Mouse (Mus musculus) ES-Bruce4 (cell line): ENCODE measurements around the gene Fbxl8. TPM values are rescaled to one million over a fixed set of nuclear protein-coding genes. Genes with fewer than 3 reads are reported as not detected.

Experiments used
- H3K27ac ChIP-seq: 2 replicates; pipeline ENCODE4 v1.5.1; 2012; ENCODE audit warnings: low read length, inconsistent platforms; ENCODE audit not compliant: insufficient read depth
- H3K27me3 ChIP-seq: 2 replicates; pipeline ENCODE4 v1.6.1; 2012; ENCODE audit warnings: mild to moderate bottlenecking, low read length, inconsistent platforms; ENCODE audit not compliant: control insufficient read depth, poor library complexity, insufficient read depth, severe bottlenecking
- H3K36me3 ChIP-seq: 2 replicates; pipeline ENCODE4 v1.6.1; 2012; ENCODE audit warnings: inconsistent platforms, mild to moderate bottlenecking, low read length, moderate library complexity; ENCODE audit not compliant: control insufficient read depth, poor library complexity, insufficient read depth, severe bottlenecking
- H3K4me1 ChIP-seq: one replicate; pipeline ENCODE4 v1.8.1; 2011; ENCODE audit warnings: low read length; ENCODE audit not compliant: control insufficient read depth, insufficient read depth
- H3K4me3 ChIP-seq: 2 replicates; pipeline ENCODE4 v1.5.1; 2011; ENCODE audit warnings: low read depth, mild to moderate bottlenecking, low read length
- H3K9ac ChIP-seq: 2 replicates; pipeline ENCODE4 v1.6.1; 2012; ENCODE audit warnings: low read depth, mild to moderate bottlenecking, inconsistent platforms; ENCODE audit not compliant: poor library complexity, severe bottlenecking
- H3K9me3 ChIP-seq: replicated peaks from 2 replicates; pipeline ENCODE4 v1.6.1; 2012; ENCODE audit warnings: mild to moderate bottlenecking, low read length, inconsistent platforms; ENCODE audit not compliant: control insufficient read depth, poor library complexity, insufficient read depth, severe bottlenecking
- CTCF ChIP-seq: IDR thresholded peaks from one replicate; pipeline ENCODE4 v1.8.1; 2011; ENCODE audit warnings: low read depth, low read length
- EP300 ChIP-seq: IDR thresholded peaks from 2 replicates; pipeline ENCODE4 v1.6.1; 2011; ENCODE audit warnings: low read depth, low read length; ENCODE audit not compliant: insufficient read depth
- POLR2A ChIP-seq: IDR thresholded peaks from one replicate; pipeline ENCODE4 v1.8.1; 2011; ENCODE audit warnings: low read length; ENCODE audit not compliant: insufficient read depth
- polyA plus RNA-seq: library from polyadenylated mRNA; stranded (reverse); fragments of >200 nt; gene quantifications from 2 replicates; pipeline ENCODE4 v1.2.4, GENCODE M21; 2011; ENCODE audit warnings: low read depth; ENCODE audit not compliant: missing spikeins, insufficient read depth, insufficient read length

The Fbxl8 gene
- polyA plus RNA-seq, 1 experiment: 1.5 TPM

DNA sequence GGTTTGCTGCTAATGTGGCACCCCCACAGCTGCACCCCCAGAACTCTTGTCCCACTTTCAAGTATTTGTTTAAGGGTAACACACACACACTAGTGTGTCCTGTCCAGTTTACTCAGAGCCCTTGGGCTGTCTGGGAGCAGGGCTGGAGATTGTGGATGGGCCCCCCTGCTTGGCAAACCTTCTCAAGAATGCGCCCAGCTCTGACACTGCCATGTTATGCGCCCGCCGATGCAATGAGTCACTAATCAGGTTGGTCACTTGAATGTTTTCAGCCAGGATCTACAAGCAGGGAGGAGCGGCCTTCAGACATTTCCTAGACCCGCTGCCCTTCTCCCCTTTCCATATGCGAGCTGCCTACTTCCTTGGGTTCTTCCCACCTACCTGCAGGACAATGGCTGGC is 28.0 kb downstream of the Fbxl8 start:
- H3K27me3 ChIP-seq: no peaks in the 10 kb centered on the region
- H3K4me1 ChIP-seq: peaks cover 4% of the 10 kb centered on the region
- H3K36me3 ChIP-seq: no peaks in the 10 kb centered on the region
- H3K4me3 ChIP-seq: peak overlapping the region; percentile 38
- H3K27ac ChIP-seq: no peak overlapping the region
- TF ChIP-seq CTCF: no peak
- no peak for TF ChIP-seq EP300
- no peak for TF ChIP-seq POLR2A
- peak overlapping the region; percentile 45 for H3K9ac ChIP-seq
- H3K9me3 ChIP-seq: no peaks in the 10 kb centered on the region

DNA sequence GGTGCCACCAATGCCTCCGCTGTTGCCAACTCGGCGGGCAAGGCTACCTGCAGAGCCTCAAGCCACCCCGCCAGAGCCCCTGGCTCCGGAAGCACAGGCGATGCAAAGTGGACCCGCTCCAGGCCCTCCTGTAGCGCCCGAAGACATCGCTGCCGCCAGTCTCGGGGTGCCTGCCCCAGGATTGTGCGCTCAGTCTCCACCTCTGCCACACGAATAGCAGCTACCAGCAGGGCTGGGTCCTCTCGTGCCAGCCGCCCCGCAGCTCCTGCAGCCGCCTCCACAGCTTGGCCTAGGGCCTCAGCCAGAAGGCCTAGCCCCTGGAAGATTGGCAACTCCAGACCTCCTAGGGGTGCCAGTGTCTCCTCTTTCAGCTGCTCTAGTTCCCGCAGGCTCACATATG is 29.0 kb downstream of the Fbxl8 start:
- H3K9ac ChIP-seq: peak overlapping the region; percentile 45
- H3K4me3 ChIP-seq: peak overlapping the region; percentile 38
- TF ChIP-seq CTCF: no peak

DNA sequence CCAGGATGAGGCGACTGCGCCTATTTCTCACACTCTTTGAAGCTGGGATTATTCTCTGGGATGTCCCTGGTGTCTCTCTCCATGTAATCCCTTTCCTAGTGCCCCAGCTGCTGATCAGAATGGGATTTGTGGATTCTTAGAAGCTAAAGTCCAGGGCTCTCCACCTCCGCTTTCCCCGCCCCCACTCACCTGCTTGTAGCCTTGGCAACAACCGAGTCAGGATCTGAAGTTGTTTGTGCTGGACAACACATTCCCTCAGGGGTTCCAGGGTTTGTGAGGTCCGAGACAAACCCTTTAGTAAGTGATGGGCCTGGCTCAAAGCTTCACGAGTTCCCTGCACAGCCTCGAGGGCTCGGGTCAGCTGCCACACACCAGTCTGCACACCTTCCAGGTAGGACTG is 30.3 kb downstream of the Fbxl8 start:
- Histone ChIP-seq H3K4me1 (peaks cover 6% of the 10 kb centered on the region), H3K27me3 (no peaks in the 10 kb centered on the region), H3K27ac (no peak overlapping the region), H3K9me3 (no peaks in the 10 kb centered on the region), H3K4me3 (peak overlapping the region; percentile 37; the same call in 1 of the 2 replicates), H3K9ac (no peak overlapping the region), H3K36me3 (peaks cover 9% of the 10 kb centered on the region)
- TF ChIP-seq CTCF (no peak), EP300 (no peak), POLR2A (no peak)

More for the DNA sequence above, 29.0 kb downstream of the Fbxl8 start:
- peaks cover 4% of the 10 kb centered on the region for H3K4me1 ChIP-seq
- no peaks in the 10 kb centered on the region for H3K36me3 ChIP-seq
- no peaks in the 10 kb centered on the region for H3K27me3 ChIP-seq
- H3K9me3 ChIP-seq: no peaks in the 10 kb centered on the region
- H3K27ac ChIP-seq: no peak overlapping the region

DNA sequence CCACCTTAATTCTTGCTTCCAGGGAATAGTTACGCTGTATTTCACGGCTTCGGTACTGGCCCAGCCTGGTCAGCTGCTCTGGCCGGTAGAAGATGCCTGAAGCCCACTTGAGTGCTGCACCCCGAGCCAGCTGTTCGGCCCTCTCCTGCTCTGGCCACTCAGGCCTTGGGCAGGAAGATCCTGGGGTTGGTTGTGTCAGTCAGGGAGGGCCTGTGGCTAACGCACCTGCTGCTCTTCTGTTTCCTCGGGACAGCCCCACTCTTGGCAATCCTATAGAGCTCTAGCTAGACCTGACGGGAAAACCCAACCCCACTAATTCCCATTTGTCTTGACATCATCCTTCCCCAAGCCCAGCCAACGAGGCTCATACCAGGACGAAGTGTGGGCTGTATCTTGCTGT is 30.8 kb downstream of the Fbxl8 start:
- H3K9ac ChIP-seq: peak overlapping the region; percentile 34
- peaks cover 14% of the 10 kb centered on the region for H3K36me3 ChIP-seq
- H3K4me1 ChIP-seq: peaks cover 6% of the 10 kb centered on the region
- TF ChIP-seq EP300: no peak
- no peak for TF ChIP-seq CTCF
- TF ChIP-seq POLR2A: no peak
- H3K4me3 ChIP-seq: peak overlapping the region; percentile 37
- no peaks in the 10 kb centered on the region for H3K27me3 ChIP-seq
- no peaks in the 10 kb centered on the region for H3K9me3 ChIP-seq
- peak overlapping the region; percentile 7; the same call in 1 of the 2 replicates for H3K27ac ChIP-seq

GRCm38 (mm10) chr8:105295895-105296573 is 31.6 kb downstream of the Fbxl8 start, which contains the start of gene Exoc3l:
Gene Exoc3l, minus strand, starts transcription at chr8:105296101.
- Histone ChIP-seq H3K4me1 (peaks cover 6% of the 10 kb centered on the region), H3K9me3 (no peaks in the 10 kb centered on the region), H3K4me3 (peak within 1 kb of the TSS; percentile 37), H3K36me3 (peaks cover 22% of the 10 kb centered on the region), H3K27ac (peak within 1 kb of the TSS; percentile 21; the same call in 1 of the 2 replicates), H3K27me3 (no peaks in the 10 kb centered on the region), H3K9ac (peak within 1 kb of the TSS; percentile 94)
- TF ChIP-seq POLR2A: no peak
- no peak for TF ChIP-seq EP300
- no peak for TF ChIP-seq CTCF

DNA sequence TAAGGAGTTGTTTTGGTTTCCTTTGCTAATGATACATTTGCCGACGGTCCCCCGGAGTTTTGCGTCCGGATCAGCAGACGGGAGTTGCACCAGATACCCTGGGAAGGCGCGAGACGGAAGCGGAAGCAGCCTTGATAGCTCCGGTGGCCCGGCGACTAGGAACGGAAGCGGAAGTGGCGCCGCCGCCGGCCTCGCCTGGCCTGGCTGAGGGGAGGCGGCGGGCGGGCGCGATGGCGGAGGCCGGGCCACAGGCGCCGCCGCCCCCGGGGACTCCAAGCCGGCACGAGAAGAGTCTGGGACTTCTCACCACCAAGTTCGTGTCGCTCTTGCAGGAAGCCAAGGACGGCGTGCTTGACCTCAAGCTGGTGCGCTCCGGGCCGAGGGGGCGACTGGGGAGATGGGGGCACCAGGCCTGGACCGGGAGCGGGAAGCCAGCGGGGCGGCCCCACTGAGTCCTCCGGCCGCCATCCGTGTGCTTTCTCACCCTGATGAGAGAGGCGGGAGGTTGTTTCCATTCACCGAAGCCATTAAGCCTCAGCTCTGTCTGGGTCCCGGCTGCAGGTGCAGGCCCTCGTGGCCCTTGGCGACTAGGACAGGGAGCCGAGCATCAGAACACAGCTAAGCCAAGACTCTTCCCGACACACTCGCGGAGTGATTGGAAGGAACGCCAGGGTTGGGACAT is 33.2 kb downstream of the Fbxl8 start, which contains the start of gene E2f4:
Gene E2f4, plus strand, starts transcription at position 153 of the 682 bp plus-strand sequence.
- Histone ChIP-seq H3K9me3 (no peaks in the 10 kb centered on the region), H3K36me3 (peaks cover 36% of the 10 kb centered on the region), H3K4me3 (peak within 1 kb of the TSS; percentile 97), H3K4me1 (peaks cover 6% of the 10 kb centered on the region), H3K27me3 (no peaks in the 10 kb centered on the region), H3K9ac (peak within 1 kb of the TSS; percentile 94), H3K27ac (peak within 1 kb of the TSS; percentile 21)
- TF ChIP-seq EP300: no peak
- no peak for TF ChIP-seq POLR2A
- TF ChIP-seq CTCF: no peak
